Mouse (Mus musculus) kidney, adult 2 months (tissue): ENCODE results near the gene Prkn.

Source experiments
- CTCF ChIP-seq: fragments of 200-500 bp; conservative IDR thresholded peaks from 2 replicates; pipeline ENCODE4 v1.5.1; 2011; ENCODE audit warnings: low read depth, mild to moderate bottlenecking, control low read depth, low read length, moderate library complexity, mixed read lengths; ENCODE audit not compliant: insufficient read depth, insufficient read length
- POLR2A ChIP-seq: fragments of 200-500 bp; IDR thresholded peaks from one replicate; pipeline ENCODE4 v1.6.1; 2011; ENCODE audit warnings: low read depth, low read length, control low read depth

DNA sequence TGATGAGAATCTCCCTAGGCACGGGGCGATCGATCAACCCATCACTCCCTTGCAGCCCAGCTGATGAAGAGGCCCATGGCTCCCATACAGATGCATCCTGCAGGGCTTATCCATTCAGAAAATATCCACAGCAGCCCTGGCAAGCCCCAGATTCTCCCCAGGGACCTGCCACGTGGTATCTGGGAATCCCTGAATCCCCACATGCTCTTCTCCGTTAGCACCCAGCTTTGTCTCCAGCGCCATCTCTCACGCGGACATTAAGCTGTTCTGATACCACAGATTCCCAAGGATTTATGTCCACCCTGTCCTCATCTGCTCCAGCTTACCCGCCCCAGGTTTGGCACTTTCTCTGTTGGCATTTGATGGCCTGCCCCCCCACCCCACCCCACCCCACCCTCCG, 1225.9 kb downstream of the Prkn start:
- TF ChIP-seq CTCF, result no peak
- TF ChIP-seq POLR2A, result no peak
